Mouse (Mus musculus) right cerebral cortex, postnatal 14 days (tissue): Measurements from ENCODE around the gene Dph2.

Experiments
- DNase-seq: peaks from one replicate; pipeline ENCODE4 v3.0.0; 2022

Dph2 gene

DNA sequence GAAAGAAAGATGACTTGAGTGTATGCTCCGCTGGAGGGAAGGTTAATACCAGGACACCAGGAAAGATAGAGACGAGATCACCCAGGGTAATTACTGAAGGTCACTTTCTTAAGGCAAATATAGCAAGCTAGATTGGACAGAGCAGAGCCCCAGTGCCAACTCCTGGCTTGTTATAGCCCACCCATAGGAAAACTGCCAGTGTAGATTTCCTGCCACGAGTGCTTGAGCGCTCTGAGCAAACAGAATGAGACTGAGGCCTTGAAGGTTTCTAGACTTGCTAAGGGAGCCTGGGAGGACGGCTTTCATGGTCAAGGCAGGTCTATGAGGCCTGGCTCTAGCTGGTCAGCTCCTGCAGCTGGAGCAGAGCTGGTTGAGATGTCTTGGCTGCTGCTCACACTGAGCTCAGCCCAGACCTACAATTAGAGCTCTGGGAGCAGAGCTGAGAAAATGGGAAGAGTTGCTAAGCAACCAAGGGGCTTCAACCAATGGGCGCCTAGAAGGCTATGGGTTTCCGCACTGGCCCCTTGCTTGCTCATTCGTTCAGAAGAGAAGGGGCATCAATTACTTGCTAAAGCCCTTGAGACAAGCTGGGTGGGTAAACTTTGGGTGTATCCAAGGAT lies 17.1 kb upstream of the Dph2 start:
- no peak for DNase-seq

DNA sequence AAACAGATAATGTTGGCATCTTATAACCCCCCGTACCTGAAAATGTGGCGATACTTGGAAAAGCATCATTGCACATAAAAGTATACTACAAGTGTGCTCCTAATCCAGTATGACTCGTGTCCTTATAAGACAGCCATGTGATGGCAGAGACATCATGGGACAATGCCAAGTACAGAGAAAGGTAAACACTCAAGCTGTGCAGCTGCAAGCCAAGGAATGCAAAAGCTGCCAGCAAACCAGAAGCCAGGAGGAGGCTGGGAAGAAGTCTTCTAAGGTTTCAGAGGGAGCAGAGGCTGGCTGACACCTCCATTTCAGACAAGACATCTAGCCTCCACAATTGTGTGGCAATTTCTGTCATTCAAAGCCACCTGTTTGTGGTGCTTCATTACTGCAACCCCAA lies 14.4 kb upstream of the Dph2 start:
- DNase-seq, result no peak

DNA sequence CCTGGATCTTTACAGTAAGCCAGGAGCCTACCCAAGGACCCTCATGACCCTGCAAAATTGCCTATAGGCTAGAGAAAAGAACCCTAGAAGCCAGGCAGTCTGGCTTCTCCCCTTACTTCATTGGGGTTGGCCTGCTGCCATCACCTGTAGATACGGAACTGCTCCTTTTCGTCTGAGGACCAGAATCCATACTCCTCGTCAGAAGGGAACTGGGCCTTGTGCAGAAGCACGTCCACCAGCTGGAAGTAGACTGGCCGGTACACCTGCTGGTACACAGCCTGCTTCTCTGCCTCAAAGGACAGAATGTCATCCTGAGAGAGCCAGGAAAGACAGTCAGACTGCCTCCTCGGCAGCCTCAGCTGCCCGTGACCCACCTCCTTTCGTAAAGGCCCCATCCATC lies 12.9 kb upstream of the Dph2 start:
- DNase-seq, result no peak

DNA sequence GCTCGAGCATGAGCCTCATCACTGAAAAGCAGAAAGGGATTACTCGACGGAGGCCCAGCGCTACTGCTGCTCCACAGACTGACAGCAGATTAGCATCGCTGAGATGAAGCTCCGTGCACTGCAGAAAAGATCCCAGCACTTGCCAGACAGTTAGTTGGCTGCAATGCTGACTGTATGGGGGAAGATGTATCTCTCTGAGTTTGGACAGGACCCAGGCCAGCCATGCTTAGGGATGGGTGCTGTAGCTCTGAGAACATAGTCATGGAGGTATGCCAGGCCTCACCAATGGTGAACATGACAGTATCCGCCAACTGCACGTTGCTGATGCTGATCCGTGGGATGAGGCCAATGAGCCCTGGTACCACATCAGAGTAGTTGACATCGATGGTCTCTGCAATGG lies 12.3 kb upstream of the Dph2 start:
- no peak for DNase-seq

DNA sequence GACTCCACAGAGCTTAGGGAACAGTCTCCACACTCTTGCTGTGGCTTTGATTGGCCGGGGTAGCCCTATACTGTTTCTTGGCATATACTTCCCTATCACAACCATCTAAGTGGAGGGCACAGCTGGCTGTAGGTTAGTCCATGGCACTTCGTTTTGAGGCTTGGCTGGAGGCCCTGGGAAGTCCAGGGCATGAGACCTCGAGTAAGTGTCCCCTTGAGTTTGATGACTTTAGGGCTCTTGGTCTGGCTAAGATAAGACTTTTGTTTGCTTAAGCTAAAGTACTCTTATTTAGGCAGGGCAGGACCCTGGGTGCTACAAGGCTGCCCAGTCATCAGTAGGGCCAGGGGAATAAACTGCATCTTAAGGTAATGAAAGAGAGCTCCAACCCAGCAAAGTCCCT lies 6.3 kb upstream of the Dph2 start:
- DNase-seq, result no peak

DNA sequence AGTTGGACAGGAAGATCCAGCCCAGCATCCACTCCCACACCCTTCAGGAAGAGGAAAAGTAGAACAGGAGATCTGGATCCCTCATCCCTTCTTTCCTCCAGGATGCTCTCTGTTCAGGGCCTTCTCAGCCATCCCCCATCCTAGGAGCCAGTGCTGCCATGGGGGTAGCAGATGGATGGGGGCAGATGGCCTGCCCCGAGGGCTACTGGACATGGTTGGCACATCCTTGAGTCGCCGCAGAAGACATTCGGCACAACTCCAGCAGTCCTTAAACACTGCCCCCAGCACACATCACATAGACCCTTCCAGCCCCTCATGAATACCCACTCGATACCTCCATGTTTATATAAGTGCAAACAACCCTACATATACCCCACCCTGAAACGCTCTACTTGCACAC lies 4.2 kb upstream of the Dph2 start:
- DNase-seq, result no peak

DNA sequence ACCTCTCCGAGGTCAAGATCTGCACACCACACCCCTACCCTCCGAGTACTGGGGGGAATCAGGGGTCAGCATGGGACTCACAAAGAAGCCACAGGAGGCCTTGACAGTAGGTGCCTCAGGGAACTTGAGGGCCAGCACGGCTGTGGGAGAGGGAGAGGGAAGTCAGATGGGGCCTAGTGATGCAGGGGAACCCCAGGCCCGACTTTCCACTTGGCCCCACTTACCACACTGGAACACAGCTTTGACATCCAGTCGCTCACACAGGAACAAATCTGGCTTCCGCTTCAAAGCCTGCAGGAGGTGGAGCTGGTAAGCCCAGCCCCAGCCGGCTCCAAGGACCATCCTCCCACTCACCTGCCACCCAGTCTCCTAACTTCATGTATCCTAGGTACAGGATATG lies 3.5 kb upstream of the Dph2 start:
- no peak for DNase-seq

DNA sequence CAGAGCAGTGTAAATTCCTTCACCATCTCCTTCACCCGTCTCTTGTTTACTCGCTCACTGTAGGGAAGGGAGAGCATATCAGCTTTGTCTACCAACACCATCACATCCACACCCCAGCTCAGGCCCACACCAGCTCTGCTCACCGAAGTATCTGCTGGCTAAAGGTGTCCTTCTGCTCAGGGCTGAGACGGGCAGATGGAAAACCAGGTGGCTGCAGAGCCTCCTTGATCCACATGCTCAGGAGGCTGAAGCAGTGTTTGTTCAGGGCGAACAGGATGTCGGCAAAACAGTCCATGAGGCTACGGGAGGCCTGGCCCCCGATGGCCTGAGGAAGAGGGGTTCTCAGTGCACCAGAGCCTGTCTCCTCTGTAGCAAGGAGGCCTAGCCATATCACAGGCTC lies 2.8 kb upstream of the Dph2 start:
- no peak for DNase-seq

DNA sequence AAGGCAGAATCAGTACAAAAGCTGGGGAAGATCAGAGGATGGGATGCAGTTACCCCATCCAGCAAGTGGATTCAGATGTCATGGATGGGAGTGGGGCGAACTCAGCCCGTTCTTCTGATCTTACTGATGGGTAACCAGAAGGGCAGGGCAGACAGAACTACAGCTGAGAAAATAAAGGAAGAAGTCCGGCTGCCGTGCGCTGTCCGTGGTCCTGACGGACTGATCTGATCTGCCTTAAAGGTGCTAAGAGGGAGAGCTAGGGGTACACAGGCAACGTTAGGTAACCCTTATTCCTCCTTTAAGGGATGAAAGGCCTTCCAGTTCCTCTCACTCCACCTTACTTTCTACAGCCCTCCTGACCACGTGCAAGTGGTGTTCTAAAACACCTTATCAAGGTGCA lies 1.5 kb upstream of the Dph2 start:
- no peak for DNase-seq

DNA sequence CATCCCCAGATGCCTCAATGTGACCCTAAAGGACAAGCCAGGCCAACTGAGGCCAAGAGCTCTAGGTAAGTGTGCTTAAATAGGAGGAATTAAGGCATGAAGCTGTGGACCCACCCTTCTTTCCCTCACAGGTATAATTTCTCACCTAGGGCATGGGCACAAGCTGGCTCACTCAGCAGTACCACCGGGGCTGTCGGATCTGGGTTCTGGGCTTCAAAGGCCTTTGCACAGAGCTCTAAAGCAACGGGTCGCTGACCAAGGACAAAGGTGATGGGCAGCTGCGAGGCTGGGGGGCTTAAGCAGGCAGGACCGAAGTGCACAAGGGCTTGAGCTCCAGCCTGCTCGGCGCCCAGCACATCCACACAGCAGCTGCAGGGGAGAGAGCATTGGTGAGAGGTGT lies 1.1 kb downstream of the Dph2 start:
- no peak for DNase-seq

DNA sequence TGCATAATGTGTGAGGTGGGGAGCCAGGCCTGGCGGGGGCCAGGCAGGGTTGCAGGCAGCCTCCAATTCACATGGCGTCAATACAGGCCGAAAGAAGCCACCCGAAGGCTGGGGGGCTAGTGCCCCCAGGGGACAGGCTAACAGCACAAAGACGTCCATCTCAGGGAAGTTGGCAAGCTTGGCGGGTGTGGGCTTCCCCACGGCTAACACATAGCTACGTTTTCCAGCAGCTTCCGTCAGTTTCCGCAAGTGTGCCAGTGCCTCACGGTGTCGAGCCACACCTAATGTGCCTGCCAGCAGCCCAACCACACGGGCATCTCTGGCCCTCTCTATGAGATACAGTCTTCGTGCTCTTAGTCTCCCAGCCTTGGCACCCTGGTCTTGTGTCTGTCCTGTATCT lies 1.8 kb downstream of the Dph2 start:
- DNase-seq, result no peak

DNA sequence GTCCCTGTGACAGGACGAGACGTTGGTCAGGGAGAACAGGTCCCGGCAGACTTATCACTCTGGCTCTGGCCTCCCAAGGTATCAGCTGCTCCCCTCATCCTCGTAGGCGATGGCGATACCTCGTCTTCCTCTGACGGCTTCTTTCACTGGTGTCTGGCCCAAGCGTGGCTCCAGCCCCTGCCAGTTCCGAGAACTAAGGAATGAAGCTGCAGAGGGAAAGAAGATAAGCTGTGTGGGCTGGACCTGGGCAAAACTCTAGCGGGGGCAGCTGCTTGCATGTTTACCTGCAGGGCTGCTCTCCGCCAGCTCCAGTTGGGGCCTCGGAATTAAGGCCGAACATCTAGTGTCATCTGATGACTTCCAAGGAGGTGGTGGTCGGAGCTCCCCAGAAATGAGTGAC lies 2.4 kb downstream of the Dph2 start:
- no peak for DNase-seq

DNA sequence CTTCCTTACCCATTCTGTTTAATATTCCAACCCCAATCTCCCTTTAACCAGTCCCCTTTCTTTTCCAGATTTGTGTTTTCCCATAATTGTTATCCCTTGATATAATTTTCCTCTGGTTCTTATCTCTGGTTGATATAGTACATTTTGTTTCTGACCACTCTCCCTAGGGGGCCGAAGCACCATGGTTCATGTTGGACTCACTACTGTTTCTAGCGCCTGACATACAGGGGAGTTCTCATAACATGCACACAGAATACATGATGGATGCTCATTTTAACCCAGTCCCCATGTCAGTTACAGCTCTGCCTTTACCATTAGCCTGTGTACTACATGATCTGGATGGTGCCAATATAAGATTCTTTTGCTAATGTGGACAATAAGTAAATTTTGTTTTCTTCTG lies 3.9 kb downstream of the Dph2 start:
- DNase-seq, result no peak

DNA sequence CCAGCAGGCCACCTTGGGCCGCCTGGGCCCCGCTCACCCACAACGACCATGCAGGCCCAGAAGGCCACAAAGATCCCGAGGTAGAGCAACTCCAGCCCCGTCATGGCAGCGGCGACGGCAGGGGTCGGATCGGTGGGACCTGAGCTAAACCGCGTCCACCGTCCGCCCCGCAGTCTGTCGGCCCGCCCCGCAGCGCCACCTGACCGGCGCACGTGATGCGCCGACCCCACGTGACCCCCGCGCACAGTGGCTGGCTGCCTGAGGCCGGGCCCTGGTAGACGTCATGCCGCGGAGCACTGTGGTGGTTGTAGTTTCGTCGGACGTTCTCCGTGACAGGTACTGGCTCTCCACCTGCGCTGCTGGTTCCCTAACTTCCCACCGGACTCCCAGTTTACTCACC lies 4.7 kb downstream of the Dph2 start, which contains the start of gene Atp6v0b:
TSS of gene Atp6v0b (minus strand) at position 201 of the 400 bp plus-strand sequence.
- peak; percentile 96 for DNase-seq

DNA sequence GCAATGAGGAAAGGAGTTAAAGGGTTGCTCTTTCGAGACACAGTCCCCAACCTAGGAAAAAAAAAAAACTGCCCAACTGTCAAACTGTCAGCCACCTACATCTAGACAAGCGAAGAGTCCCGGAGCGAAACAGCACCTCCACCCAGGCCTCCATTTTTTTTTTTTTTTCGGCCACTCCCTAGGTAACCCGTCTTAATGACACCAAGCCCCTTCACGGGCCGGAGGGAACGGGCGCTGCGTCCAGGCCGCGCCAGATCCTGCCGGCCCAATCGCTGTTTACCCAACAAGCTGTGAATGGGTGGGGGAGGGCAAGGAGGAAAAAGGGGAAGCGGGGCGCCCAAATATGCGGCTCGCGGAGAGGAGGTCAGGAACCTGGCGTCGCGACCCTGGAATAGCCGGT lies 5.2 kb downstream of the Dph2 start:
- DNase-seq, result no peak

DNA sequence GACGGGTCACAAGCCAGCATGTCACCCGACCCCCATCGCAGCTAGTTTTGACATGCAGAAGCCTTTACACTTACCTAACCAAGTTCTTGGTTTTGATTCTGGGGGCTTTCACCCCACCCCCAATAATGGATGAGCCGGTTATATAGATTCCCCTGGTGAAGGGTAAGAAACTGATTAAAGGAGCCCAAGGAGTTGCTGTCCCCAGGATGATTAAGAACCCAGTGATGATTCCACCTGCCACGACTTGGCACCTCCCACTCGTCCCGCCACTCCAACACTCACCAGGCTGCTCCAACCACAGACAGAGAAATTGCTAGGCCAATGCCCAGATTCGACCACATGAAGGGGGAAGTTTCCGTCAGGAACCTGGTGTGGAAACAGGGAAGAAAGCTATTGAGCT lies 5.8 kb downstream of the Dph2 start:
- no peak for DNase-seq

DNA sequence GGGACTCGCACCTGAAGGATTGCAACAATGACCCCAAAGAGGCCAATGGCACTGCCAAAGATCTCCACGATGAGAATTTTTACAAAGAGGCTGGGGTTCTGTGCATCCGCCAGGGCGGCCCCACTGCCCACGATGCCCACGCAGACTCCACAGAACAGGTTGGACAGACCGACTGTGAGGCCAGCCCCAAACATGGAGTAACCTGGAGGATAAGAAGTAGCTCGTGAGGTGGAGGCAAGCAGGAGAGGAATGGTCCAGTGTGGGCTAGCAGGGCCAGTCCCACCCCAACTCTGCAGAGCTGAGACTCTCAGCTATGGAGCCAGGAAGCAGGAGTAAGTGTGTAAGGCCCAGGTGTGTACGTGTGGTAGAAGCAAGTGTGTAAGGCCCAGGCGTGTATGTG lies 6.7 kb downstream of the Dph2 start:
- DNase-seq, result no peak

DNA sequence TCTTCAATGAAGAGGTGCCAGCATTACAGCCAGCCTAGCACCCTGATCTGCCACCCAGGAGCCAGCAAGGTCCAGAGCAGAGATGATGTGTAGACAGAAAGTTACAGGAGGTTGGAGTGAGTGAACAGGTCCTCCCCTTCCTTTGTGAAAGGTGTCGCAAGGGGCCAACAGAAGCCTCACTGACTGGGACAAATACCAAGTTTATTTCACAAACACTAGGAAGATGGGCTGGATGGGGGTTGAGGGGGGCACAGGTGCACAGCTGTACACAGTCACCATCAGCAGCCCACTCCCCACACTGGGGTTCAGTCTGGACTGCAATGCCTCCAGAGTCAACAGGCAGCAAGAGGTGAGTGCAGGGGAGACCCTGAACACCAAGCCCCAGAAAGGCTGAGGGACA lies 7.7 kb downstream of the Dph2 start:
- DNase-seq, result no peak

DNA sequence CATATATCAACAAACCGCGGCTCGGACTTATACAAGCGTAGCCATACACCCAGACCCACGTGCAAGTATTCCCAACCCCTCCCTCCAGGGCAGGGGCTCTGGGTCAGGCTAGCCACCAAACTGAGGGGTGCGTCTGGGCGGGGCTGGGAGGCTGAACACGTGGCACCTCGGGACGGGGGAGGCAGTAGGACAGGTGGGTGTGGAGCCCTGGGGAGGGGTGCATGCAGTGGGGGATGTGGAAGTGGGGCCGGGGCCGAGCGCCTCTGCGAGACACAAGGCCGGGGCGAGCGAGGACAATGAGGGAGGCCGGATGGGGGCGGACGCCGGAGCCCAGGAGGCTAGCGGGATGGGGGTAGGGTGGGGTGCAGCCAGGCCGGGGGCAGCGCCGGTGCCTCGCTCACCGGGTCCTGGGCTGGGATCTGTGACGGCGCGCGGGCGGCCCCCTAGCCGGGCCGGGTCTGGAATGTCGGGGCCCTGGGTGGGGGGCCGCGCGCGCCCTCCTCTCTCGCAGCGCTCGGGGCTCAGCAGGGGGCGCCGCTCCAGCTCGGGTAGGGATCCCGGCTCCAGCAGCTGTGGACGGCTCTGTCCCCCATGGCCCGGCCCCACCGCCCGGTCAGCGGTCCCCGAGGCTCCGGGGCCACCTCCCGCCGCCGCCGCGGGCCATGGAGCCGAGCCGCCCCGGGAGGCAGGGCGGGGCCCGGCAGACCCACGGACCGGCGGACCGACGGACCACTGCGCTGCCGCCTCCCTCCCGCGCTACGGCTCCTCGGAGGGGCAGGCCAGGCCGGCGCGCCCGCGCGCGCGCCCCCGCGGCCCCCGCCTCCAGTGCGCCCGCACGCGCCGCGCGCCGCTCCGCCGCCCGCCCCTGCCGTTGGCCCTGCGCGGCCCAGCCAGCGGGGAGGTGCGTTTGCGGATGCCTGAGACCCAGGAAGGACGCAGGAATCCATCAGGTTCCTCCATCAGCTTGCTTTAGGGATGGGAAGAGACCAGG lies 8.8 kb downstream of the Dph2 start, which contains the start of gene B4galt2:
TSS of gene B4galt2 (minus strand) at position 787 of the 991 bp plus-strand sequence.
- peak; percentile 69 for DNase-seq

DNA sequence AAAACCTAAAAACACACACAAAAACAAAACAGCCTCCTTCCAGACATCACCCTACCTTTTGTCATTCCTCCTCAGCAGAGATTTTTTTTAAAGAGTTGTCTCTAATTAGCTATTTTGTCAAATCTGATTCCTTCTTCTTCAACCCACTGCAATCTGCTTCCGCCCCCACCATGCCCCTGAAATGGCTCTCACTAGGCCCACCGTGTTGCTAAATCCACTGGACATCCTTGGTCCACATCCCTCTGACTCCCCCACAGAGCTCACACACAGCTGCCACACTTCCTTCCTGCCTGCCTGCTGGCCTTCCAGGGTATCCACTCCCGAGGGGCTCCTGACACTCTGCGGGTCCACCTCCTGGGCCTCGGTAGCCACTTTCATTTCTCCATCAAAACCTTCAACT lies 13.1 kb downstream of the Dph2 start:
- DNase-seq, result no peak

DNA sequence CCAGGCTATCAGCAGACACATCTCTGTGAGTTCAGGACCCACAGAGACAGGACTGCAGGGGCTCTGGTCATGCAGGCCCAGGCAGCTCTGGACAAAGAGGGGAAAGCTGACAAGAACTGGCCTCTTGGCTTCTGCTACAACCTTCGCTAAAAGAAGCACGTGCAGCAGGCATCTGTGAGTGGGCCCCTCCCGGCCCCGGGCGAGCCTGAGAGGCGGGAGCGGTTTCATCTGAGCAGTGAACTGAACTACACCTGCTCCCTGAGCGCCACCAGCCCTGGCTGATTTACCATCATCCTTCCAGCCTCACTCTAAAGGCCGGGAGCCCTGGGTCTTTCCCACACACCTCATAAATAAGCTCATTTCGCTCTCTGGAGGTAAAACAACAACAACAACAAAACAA lies 13.5 kb downstream of the Dph2 start:
- DNase-seq, result no peak

DNA sequence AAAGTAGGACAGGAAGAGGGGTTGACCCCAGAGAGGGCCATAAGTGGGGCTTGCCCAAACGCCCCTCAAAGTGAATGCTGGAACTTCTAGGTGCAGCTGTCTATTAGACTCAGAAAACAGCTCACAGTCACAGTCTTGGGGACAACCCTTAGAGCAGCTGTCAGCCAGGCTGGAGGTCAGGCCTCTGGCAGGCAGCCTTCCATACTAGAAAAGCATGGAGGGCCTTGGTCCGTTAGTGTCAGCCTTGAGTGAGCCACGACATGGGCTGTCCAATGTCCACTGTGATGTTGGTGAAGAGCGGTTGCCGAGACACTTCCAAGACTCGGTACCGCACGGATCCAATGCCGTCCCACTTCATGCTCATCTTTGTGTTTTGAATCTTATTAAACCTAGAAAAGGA lies 18.2 kb downstream of the Dph2 start:
- DNase-seq, result no peak

DNA sequence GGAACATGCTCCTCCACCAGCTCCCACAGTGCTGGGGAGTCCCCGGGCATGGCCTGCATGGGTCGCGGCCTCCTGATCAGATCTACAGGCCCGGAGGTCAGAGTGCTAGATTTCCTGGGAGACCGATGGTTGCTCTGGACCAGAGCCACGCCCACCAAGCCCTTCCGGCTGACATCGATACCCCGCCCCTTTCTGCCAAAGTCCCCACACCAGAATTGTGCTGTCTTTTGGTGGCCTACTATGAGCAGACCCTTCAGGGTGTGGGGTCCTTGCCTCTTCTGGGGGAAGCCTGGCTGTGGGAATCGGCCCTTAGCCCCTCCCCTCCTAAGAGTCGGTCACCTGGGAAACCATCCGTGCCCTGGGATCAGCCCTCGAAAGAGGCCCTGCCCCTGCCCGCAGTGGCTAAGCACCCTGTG lies 19.4 kb downstream of the Dph2 start, which contains the start of gene Ccdc24:
TSS of gene Ccdc24 (minus strand) at position 87 of the 416 bp plus-strand sequence.
- DNase-seq, result no peak

DNA sequence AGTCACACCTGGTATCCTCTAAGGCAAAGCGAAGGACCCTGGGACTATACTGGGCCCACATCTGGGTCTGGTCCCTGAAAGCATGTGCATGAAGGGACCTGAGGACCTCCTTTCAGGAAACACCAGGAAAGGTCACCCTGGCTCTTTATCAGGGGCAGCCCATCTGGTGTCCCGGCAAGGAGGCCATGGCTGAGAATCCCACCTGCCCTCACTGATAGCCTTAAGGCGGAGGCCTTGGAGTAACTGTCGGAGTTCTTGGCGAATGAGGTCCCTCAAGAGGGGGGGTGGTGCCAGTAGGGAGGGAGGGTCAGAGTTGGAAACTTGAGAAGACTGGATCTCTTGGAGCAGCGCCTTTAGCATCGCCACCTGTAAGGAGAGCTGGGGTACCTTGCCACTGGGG lies 20.0 kb downstream of the Dph2 start:
- no peak for DNase-seq
